9 mouse cellular contexts compared by ENCODE assay signal in the genomic region with DNA sequence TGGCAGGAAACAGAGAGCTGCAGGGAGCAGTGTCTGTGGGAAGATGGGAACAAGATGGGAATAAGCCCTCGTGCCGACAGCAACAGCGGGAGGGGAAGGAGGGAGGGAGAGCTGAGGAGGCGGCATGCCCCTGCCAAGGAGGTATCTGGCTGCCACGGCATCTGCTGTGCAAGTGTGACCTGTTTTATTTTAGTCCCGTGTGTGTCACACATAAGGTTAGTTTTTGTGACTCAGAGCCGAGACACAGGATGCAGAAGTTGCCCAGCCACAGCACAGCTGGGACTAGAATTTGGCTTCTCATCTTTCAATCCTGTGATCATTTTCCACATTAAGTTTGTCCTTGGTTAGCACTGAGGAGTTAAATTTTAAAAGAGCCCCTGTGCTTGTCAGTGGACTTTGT.
DNase-seq lines count a peak whose midpoint lies in the region; ATAC-seq lines count a peak whose summit lies in the region.
"Had no signal": no experiment of that assay in that cellular context is flagged by ENCODE, and none has a peak within 500 bp of the region (broad histone marks: within the 10 kb centered on the region; RNA-seq: fewer than 3 reads in every experiment).

No protein-coding gene starts in this region.

- H3K4me3 ChIP-seq in heart, embryonic 12.5 days = no peak overlapping the region
- no peak overlapping the region for H3K4me3 ChIP-seq in kidney, embryonic 15.5 days (replicated peaks)
- H3K4me3 ChIP-seq in intestine, embryonic 16.5 days (ENCODE audit: low read length) = no peak overlapping the region
- H3K4me3 ChIP-seq: embryonic facial prominence, embryonic 12.5 days had no signal

- H3K27ac ChIP-seq in heart, embryonic 12.5 days (ENCODE audit: poor library complexity, severe bottlenecking) = no peak overlapping the region
- H3K27ac ChIP-seq in kidney, embryonic 15.5 days = peak overlapping the region; percentile 54
- no peak overlapping the region for H3K27ac ChIP-seq in intestine, embryonic 16.5 days (ENCODE audit: low read length)
- H3K27ac ChIP-seq: embryonic facial prominence, embryonic 12.5 days had no signal

- no peaks in the 10 kb centered on the region for H3K27me3 ChIP-seq in heart, embryonic 12.5 days (replicated peaks)
- no peaks in the 10 kb centered on the region for H3K27me3 ChIP-seq in kidney, embryonic 15.5 days
- no peaks in the 10 kb centered on the region for H3K27me3 ChIP-seq in intestine, embryonic 16.5 days (replicated peaks; ENCODE audit: control insufficient read depth, insufficient read depth, low read length)
- H3K27me3 ChIP-seq: embryonic facial prominence, embryonic 12.5 days had no signal

- no peak for DNase-seq in heart, adult 9 months (ENCODE audit: low spot score in 2 of 2)
- peak; percentile 48 for DNase-seq in cerebellum, adult 8-10 months
- peak; percentile 70 to 73 for DNase-seq in right cerebral cortex, adult 2 months (ENCODE audit: low spot score in 2 of 2)
- no peak for DNase-seq in adrenal gland, adult 2 months

- no peak overlapping the region for H3K4me2 ChIP-seq in heart, embryonic 12.5 days
- no peak overlapping the region for H3K4me2 ChIP-seq in kidney, embryonic 15.5 days
- no peak overlapping the region for H3K4me2 ChIP-seq in intestine, embryonic 16.5 days (ENCODE audit: low read depth, low read length)
- H3K4me2 ChIP-seq: embryonic facial prominence, embryonic 12.5 days had no signal

- H3K9ac ChIP-seq in heart, embryonic 12.5 days = 0 out of 2 replicates have a peak overlapping the region, but pooled peaks have one; percentile 46
- no peak overlapping the region for H3K9ac ChIP-seq in kidney, embryonic 15.5 days
- no peak overlapping the region for H3K9ac ChIP-seq in intestine, embryonic 16.5 days (ENCODE audit: low read depth, low read length)
- H3K9ac ChIP-seq: embryonic facial prominence, embryonic 12.5 days had no signal

- H3K4me1 ChIP-seq in heart, embryonic 12.5 days (replicated peaks) = peaks cover 40% of the 10 kb centered on the region
- peaks cover 66% of the 10 kb centered on the region for H3K4me1 ChIP-seq in kidney, embryonic 15.5 days
- no peaks in the 10 kb centered on the region; the same call in 1 of the 2 replicates for H3K4me1 ChIP-seq in intestine, embryonic 16.5 days (ENCODE audit: control insufficient read depth, insufficient read depth, low read length)

- 15% methylated on average over 7 of the region's 7 CpGs for WGBS in heart, embryonic 12.5 days
- whole genome bisulfite sequencing in kidney, embryonic 15.5 days = 30% methylated on average over 7 of the region's 7 CpGs
- 56% methylated on average over 7 of the region's 7 CpGs for WGBS in intestine, embryonic 16.5 days

- no peak for ATAC-seq in heart, embryonic 12.5 days (ENCODE audit: insufficient number of reproducible peaks, low FRiP score)
- ATAC-seq in kidney, embryonic 15.5 days (replicated peaks; ENCODE audit: low FRiP score) = no peak
- ATAC-seq in intestine, embryonic 16.5 days = no peak
- ATAC-seq in erythroid progenitor cell, adult 5-6 weeks (replicated peaks; ENCODE audit: low FRiP score, poor library complexity, severe bottlenecking) = no peak

- peaks cover 6% of the 10 kb centered on the region; the same call in 1 of the 2 replicates for H3K36me3 ChIP-seq in heart, embryonic 12.5 days
- peaks cover 11% of the 10 kb centered on the region for H3K36me3 ChIP-seq in kidney, embryonic 15.5 days
- no peaks in the 10 kb centered on the region for H3K36me3 ChIP-seq in intestine, embryonic 16.5 days (ENCODE audit: control insufficient read depth, insufficient read depth, low read length)
- H3K36me3 ChIP-seq: embryonic facial prominence, embryonic 12.5 days had no signal

- no peaks in the 10 kb centered on the region for H3K9me3 ChIP-seq in heart, embryonic 12.5 days (replicated peaks)
- no peaks in the 10 kb centered on the region for H3K9me3 ChIP-seq in kidney, embryonic 15.5 days (replicated peaks)
- no peaks in the 10 kb centered on the region for H3K9me3 ChIP-seq in intestine, embryonic 16.5 days (ENCODE audit: control insufficient read depth, low read length)
- H3K9me3 ChIP-seq: embryonic facial prominence, embryonic 12.5 days had no signal

Comparison
In these comparisons a context has a peak if more than half of its experiments do, and no peak if none do; other contexts are left out.
1. DNase-seq: peak in cerebellum, adult 8-10 months (single experiment) and right cerebral cortex, adult 2 months (2 of 2); none in heart, adult 9 months (0 of 2) and adrenal gland, adult 2 months (single experiment).